Mouse (Mus musculus) heart, embryonic 12.5 days (tissue): ENCODE measurements at regions not wholly inside any gene's neighbourhood (a gene's known extent, or its start where the extent isn't known, plus 50 kb on each side); places are given as distances from the start of the nearest gene placed in this dataset.

Source experiments
- ATAC-seq: fragments of 200-750 bp; cut with Nextera tagmentation; 2 replicates; pipeline ENCODE4 v1.8.0; 2017; ENCODE audit warnings: moderate TSS enrichment, moderate library complexity; ENCODE audit not compliant: insufficient number of reproducible peaks, low FRiP score
- H3K27ac ChIP-seq: fragments of 300-500 bp; sonication (generic); 2 replicates; pipeline ENCODE4 v1.5.1; 2016; ENCODE audit warnings: mild to moderate bottlenecking, moderate library complexity; ENCODE audit not compliant: poor library complexity, severe bottlenecking
- H3K27me3 ChIP-seq: fragments of 300-500 bp; sonication (generic); replicated peaks from 2 replicates; pipeline ENCODE4 v1.6.1; 2016; ENCODE audit warnings: mild to moderate bottlenecking, moderate library complexity
- H3K36me3 ChIP-seq: fragments of 300-500 bp; sonication (generic); 2 replicates; pipeline ENCODE4 v1.6.1; 2016; ENCODE audit warnings: mild to moderate bottlenecking, moderate library complexity
- H3K4me1 ChIP-seq: fragments of 300-500 bp; sonication (generic); replicated peaks from 2 replicates; pipeline ENCODE4 v1.6.1; 2016; ENCODE audit warnings: mild to moderate bottlenecking
- H3K4me2 ChIP-seq: fragments of 300-500 bp; sonication (generic); 2 replicates; pipeline ENCODE4 v1.6.1; 2016; ENCODE audit warnings: mild to moderate bottlenecking, moderate library complexity
- H3K4me3 ChIP-seq: fragments of 300-500 bp; sonication (generic); 2 replicates; pipeline ENCODE4 v1.5.1; 2016; ENCODE audit warnings: mild to moderate bottlenecking
- H3K9ac ChIP-seq: fragments of 300-500 bp; sonication (generic); 2 replicates; pipeline ENCODE4 v1.6.1; 2016; ENCODE audit warnings: mild to moderate bottlenecking, moderate library complexity
- H3K9me3 ChIP-seq: fragments of 300-500 bp; sonication (generic); replicated peaks from 2 replicates; pipeline ENCODE4 v1.6.1; 2016; ENCODE audit warnings: mild to moderate bottlenecking, moderate library complexity
- WGBS: fragments of 180-500 bp; shearing (Covaris S2); methylation state at CpG from one replicate; pipeline ENCODE4 v1.1.7; 2016; 5-methylcytosine and 5-hydroxymethylcytosine counted together

DNA sequence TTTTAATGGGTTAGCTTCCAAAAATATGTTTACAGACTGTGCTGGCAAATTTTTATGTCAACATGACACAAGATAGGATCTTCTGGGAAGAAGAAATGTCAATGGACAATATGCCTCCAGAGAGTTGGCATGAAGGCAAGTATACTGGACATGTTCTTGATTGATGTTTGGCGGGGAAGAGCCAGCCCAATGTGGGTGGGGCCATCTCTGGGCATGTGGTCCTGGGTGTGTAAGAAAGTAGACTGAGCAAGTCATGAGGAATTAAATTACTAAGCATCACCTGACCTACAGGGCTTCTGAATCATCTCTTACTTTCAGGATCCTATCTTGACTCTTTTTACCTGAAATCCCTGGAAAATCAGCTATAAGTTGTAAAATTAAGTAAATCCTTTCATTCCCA, 525.0 kb upstream of the Grm7 start:
- Histone ChIP-seq H3K9me3 (no peaks in the 10 kb centered on the region), H3K9ac (no peak overlapping the region), H3K4me3 (no peak overlapping the region), H3K4me2 (no peak overlapping the region), H3K36me3 (no peaks in the 10 kb centered on the region), H3K27me3 (no peaks in the 10 kb centered on the region), H3K27ac (no peak overlapping the region), H3K4me1 (no peaks in the 10 kb centered on the region)
- WGBS, result 78% methylated on average over 1 of the region's 1 CpGs
- no peak for ATAC-seq

DNA sequence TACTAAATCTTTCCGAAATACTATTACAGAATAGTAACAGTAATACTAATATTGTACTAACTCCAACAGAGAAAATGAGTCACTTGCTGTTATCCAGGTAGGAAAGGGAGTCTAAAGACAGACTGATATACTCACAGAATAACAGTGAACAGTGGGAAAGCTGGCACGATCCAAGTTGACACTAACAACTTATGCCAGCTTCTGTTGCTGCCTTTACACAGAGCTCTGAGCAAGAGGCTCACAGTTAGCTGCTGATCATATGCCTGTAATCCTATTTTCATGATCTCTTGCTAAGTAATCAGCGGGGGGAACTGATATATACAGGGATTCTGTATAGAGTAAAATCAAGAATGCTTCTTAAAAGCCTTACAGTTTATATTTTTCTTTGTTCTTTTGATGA, 513.1 kb upstream of the Grm7 start:
- ATAC-seq, result no peak
- 68% methylated on average over 3 of the region's 3 CpGs for WGBS
- no peaks in the 10 kb centered on the region; the same call in 1 of the 2 replicates for H3K4me1 ChIP-seq

GRCm38 (mm10) chr6:110133587-110133986, 511.8 kb upstream of the Grm7 start:
- 42% methylated on average over 1 of the region's 1 CpGs for WGBS
- H3K4me2 ChIP-seq, result no peak overlapping the region
- no peak overlapping the region for H3K4me3 ChIP-seq
- H3K27ac ChIP-seq, result no peak overlapping the region
- H3K9ac ChIP-seq, result no peak overlapping the region
- no peaks in the 10 kb centered on the region for H3K36me3 ChIP-seq
- no peak for ATAC-seq
- H3K9me3 ChIP-seq, result no peaks in the 10 kb centered on the region
- no peaks in the 10 kb centered on the region for H3K27me3 ChIP-seq
- H3K4me1 ChIP-seq, result no peaks in the 10 kb centered on the region; the same call in 1 of the 2 replicates

More for the DNA sequence above, 513.1 kb upstream of the Grm7 start:
- H3K27me3 ChIP-seq, result no peaks in the 10 kb centered on the region
- no peaks in the 10 kb centered on the region for H3K9me3 ChIP-seq
- H3K9ac ChIP-seq, result no peak overlapping the region
- H3K36me3 ChIP-seq, result no peaks in the 10 kb centered on the region
- H3K4me3 ChIP-seq, result no peak overlapping the region
- no peak overlapping the region for H3K27ac ChIP-seq
- no peak overlapping the region for H3K4me2 ChIP-seq

DNA sequence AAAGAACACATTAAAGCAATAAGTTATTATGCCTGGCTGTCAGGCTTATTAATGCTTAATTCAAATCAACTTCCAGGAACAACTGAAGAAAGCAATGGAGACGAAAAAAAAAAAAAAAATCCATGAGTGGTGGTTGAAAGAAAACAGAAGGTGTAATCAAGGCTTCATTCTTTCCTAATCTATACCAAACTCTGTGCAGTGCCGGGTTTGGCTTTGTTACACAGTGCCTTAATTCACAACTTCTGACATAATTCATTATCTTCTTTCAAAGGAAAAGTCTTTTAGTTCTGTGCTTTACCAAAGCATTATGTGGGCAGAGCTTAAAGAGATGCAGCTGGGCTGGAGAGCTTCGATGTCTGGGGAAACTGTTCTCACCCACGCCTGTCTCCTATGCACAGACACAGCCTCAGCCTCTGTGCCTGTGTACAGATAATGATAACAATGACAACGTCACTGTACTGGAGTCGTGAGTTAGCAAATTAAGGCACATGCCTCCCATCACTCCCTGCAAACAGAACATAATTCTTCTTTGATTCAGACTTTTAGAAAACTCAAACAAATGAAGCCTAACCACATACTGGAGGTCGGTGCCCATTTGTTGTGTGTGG, 508.2 kb upstream of the Grm7 start:
- WGBS, result 23% methylated on average over 7 of the region's 7 CpGs

GRCm38 (mm10) chr6:110139396-110139795, 506.0 kb upstream of the Grm7 start:
- Histone ChIP-seq H3K27me3 (no peaks in the 10 kb centered on the region), H3K4me2 (no peak overlapping the region), H3K4me1 (peaks cover 6% of the 10 kb centered on the region; the same call in 1 of the 2 replicates), H3K36me3 (no peaks in the 10 kb centered on the region), H3K9ac (no peak overlapping the region), H3K4me3 (no peak overlapping the region), H3K9me3 (no peaks in the 10 kb centered on the region), H3K27ac (peak overlapping the region; percentile 38; the same call in 1 of the 2 replicates)
- ATAC-seq, result peak; percentile 69
- 41% methylated on average over 2 of the region's 2 CpGs for WGBS

More for the DNA sequence above, 508.2 kb upstream of the Grm7 start:
- 0 out of 2 replicates have a peak overlapping the region, but pooled peaks have one; percentile 28 for H3K27ac ChIP-seq
- peak; percentile 81 for ATAC-seq
- no peak overlapping the region for H3K4me2 ChIP-seq
- no peak overlapping the region for H3K4me3 ChIP-seq
- no peaks in the 10 kb centered on the region for H3K27me3 ChIP-seq
- no peaks in the 10 kb centered on the region for H3K9me3 ChIP-seq
- no peak overlapping the region for H3K9ac ChIP-seq
- peaks cover 6% of the 10 kb centered on the region; the same call in 1 of the 2 replicates for H3K4me1 ChIP-seq
- H3K36me3 ChIP-seq, result no peaks in the 10 kb centered on the region

GRCm38 (mm10) chr6:110168539-110168938, 476.8 kb upstream of the Grm7 start:
- Histone ChIP-seq H3K27ac (no peak overlapping the region), H3K9ac (no peak overlapping the region), H3K36me3 (no peaks in the 10 kb centered on the region), H3K27me3 (no peaks in the 10 kb centered on the region), H3K4me3 (no peak overlapping the region), H3K4me2 (no peak overlapping the region), H3K4me1 (no peaks in the 10 kb centered on the region), H3K9me3 (no peaks in the 10 kb centered on the region)
- no peak for ATAC-seq
- WGBS, result 87% methylated on average over 2 of the region's 2 CpGs

DNA sequence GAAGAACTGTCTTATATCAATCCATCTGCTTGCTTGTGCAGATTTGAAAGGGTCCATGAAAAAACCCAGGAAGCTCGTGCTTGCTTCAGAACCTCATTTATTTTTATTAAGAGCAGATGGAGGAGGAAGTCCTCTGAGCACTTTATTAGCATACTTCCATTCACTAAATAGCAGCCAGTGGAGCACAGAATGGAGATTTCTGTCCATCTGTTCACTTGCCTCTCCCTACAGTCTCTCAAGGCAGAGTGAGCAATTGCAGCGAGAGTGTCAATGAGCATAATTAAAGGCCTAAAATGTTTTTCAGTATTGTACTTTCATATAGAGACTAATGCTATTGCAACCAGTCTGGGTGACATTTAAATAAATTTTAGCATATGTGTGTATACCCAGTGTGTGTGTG, 439.4 kb upstream of the Grm7 start:
- no peaks in the 10 kb centered on the region for H3K27me3 ChIP-seq
- ATAC-seq, result no peak
- no peak overlapping the region for H3K4me3 ChIP-seq
- no peaks in the 10 kb centered on the region for H3K4me1 ChIP-seq
- H3K9ac ChIP-seq, result no peak overlapping the region
- H3K27ac ChIP-seq, result no peak overlapping the region
- no peak overlapping the region for H3K4me2 ChIP-seq
- WGBS, result 72% methylated on average over 2 of the region's 2 CpGs
- no peaks in the 10 kb centered on the region for H3K9me3 ChIP-seq
- no peaks in the 10 kb centered on the region for H3K36me3 ChIP-seq

GRCm38 (mm10) chr6:110208822-110209221, 436.6 kb upstream of the Grm7 start:
- Histone ChIP-seq H3K4me1 (no peaks in the 10 kb centered on the region), H3K27ac (no peak overlapping the region), H3K4me2 (no peak overlapping the region), H3K4me3 (no peak overlapping the region), H3K27me3 (no peaks in the 10 kb centered on the region), H3K9me3 (no peaks in the 10 kb centered on the region), H3K36me3 (no peaks in the 10 kb centered on the region), H3K9ac (no peak overlapping the region)
- no peak for ATAC-seq
- WGBS, result 86% methylated on average over 1 of the region's 1 CpGs

DNA sequence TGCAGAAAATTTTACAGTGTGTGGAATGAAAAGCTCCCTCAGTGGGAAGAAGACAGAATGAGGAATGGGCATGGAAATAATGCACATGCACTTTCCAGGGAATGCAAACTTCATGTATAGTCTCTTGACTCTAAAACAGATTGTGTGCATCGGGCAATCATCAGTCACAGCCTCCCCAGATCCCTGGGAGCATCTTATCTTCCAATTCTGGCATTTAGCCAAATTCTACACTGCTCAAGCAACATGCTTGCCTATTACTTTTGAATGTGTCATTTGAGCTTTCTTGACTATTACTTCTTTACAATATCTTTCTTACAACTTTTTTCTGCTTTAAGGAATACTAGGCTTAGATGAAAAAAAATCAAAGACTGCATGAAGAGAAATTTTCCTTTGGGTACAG, 397.9 kb upstream of the Grm7 start:
- ATAC-seq, result no peak
- Histone ChIP-seq H3K9ac (no peak overlapping the region), H3K9me3 (no peaks in the 10 kb centered on the region), H3K36me3 (no peaks in the 10 kb centered on the region), H3K4me2 (no peak overlapping the region), H3K27me3 (no peaks in the 10 kb centered on the region), H3K27ac (no peak overlapping the region), H3K4me3 (no peak overlapping the region), H3K4me1 (no peaks in the 10 kb centered on the region)
- WGBS, result 33% methylated on average over 1 of the region's 1 CpGs

- no peak for ATAC-seq
- Histone ChIP-seq H3K27ac (no peak overlapping the region), H3K9ac (no peak overlapping the region), H3K27me3 (no peaks in the 10 kb centered on the region), H3K4me1 (no peaks in the 10 kb centered on the region), H3K4me3 (no peak overlapping the region), H3K36me3 (no peaks in the 10 kb centered on the region), H3K4me2 (no peak overlapping the region), H3K9me3 (no peaks in the 10 kb centered on the region)
- WGBS, result 69% methylated on average over 2 of the region's 2 CpGs
Observed at GRCm38 (mm10) chr6:110296549-110296948, 348.8 kb upstream of the Grm7 start.
